14 mouse cellular contexts compared by ENCODE assay signal in genomic region chr10:37494552-37495166, GRCm38 (mm10).
"Had no signal": no experiment of that assay in that cellular context is flagged by ENCODE, and none has a peak within 500 bp of the region (broad histone marks: within the 10 kb centered on the region; RNA-seq: fewer than 3 reads in every experiment).

No protein-coding gene starts in this region.

- H3K36me3 ChIP-seq: limb, embryonic 10.5 days; liver, embryonic 15.5 days; stomach, embryonic 15.5 days had no signal

- H3K27ac ChIP-seq: left cerebral cortex, adult 2 months; liver, embryonic 15.5 days; stomach, embryonic 15.5 days had no signal

- H3K4me2 ChIP-seq: liver, embryonic 11.5 days; liver, embryonic 15.5 days; stomach, embryonic 15.5 days had no signal

- H3K9ac ChIP-seq: liver, embryonic 15.5 days; stomach, embryonic 15.5 days had no signal

- H3K27me3 ChIP-seq: liver, embryonic 15.5 days; stomach, embryonic 15.5 days had no signal

- ATAC-seq: lung, postnatal 0 days had no signal

- H3K9me3 ChIP-seq: limb, embryonic 10.5 days; liver, embryonic 15.5 days; stomach, embryonic 15.5 days had no signal

- H3K4me3 ChIP-seq: left cerebral cortex, adult 2 months; limb, embryonic 10.5 days; liver, embryonic 15.5 days; stomach, embryonic 15.5 days had no signal

- DNase-seq: kidney, adult 8-10 months; kidney, postnatal 25 days; lung, adult 2 months; lung, postnatal 36 days; right cerebral cortex, postnatal 4 days; spleen, adult 18-20 months; thymus, adult 2 months; thymus, postnatal 25 days had no signal

- H3K4me1 ChIP-seq: liver, embryonic 15.5 days; stomach, embryonic 15.5 days had no signal
